Mouse (Mus musculus) liver, embryonic 14.5 days (tissue): ENCODE results near the gene Smoc1. TPM values are rescaled to one million over a fixed set of nuclear protein-coding genes. Genes with fewer than 3 reads are reported as not detected.

Source experiments
- ATAC-seq: fragments of 200-750 bp; cut with Nextera tagmentation; 2 replicates; pipeline ENCODE4 v1.8.0; 2017; ENCODE audit warnings: moderate number of reproducible peaks, mild to moderate bottlenecking, moderate library complexity; ENCODE audit not compliant: insufficient read depth
- DNase-seq, 3 experiments: peaks; one replicate each; pipeline ENCODE4 v3.0.0-alpha.2; 2012 to 2013; ENCODE audit warnings: low read depth in 3 of 3, low spot score in 3 of 3
- H3K27ac ChIP-seq: fragments of 300-500 bp; sonication (generic); 2 replicates; pipeline ENCODE4 v1.5.1; 2014; ENCODE audit warnings: moderate library complexity, mild to moderate bottlenecking, control low read depth, inconsistent platforms
- H3K27me3 ChIP-seq: fragments of 300-500 bp; sonication (generic); 2 replicates; pipeline ENCODE4 v1.6.1; 2014; ENCODE audit warnings: mild to moderate bottlenecking, low read length, moderate library complexity; ENCODE audit not compliant: control insufficient read depth, insufficient read depth
- H3K36me3 ChIP-seq: fragments of 300-500 bp; sonication (generic); replicated peaks from 2 replicates; pipeline ENCODE4 v1.6.1; 2014; ENCODE audit warnings: low read depth; ENCODE audit not compliant: control insufficient read depth, insufficient read depth
- H3K4me1 ChIP-seq, 2 experiments: fragments of 200-500 bp in 1 of 2; fragments of 300-500 bp in 1 of 2; sonication (generic) in 1 of 2; replicated peaks; 2 replicates each; pipeline ENCODE4 v1.6.1; 2012 to 2014; ENCODE audit warnings: antibody characterized with exemption in 1 of 2, inconsistent platforms in 1 of 2, low read length in 1 of 2; ENCODE audit not compliant: control insufficient read depth in 2 of 2, insufficient read depth in 2 of 2
- H3K4me2 ChIP-seq: fragments of 300-500 bp; sonication (generic); 2 replicates; pipeline ENCODE4 v1.6.1; 2014; ENCODE audit warnings: low read depth, mild to moderate bottlenecking, control low read depth, moderate library complexity
- H3K4me3 ChIP-seq, 2 experiments: fragments of 200-500 bp in 1 of 2; fragments of 300-500 bp in 1 of 2; sonication (generic) in 1 of 2; 2 replicates each; pipeline ENCODE4 v1.5.1; 2012 to 2014; ENCODE audit warnings: low read depth in 2 of 2, low read length in 2 of 2, mild to moderate bottlenecking in 2 of 2, control low read depth in 1 of 2, inconsistent platforms in 1 of 2, moderate library complexity in 1 of 2; ENCODE audit not compliant: insufficient read depth in 1 of 2
- H3K9ac ChIP-seq: fragments of 300-500 bp; sonication (generic); replicated peaks from 2 replicates; pipeline ENCODE4 v1.6.1; 2014; ENCODE audit warnings: mild to moderate bottlenecking, control low read depth, moderate library complexity
- H3K9me3 ChIP-seq: fragments of 300-500 bp; sonication (generic); 2 replicates; pipeline ENCODE4 v1.6.1; 2016; ENCODE audit warnings: low read length, mixed read lengths; ENCODE audit not compliant: control insufficient read depth
- CTCF ChIP-seq: IDR thresholded peaks from 2 replicates; pipeline ENCODE4 v1.5.1; 2016; ENCODE audit warnings: antibody characterized with exemption, low read depth, control low read depth
- EP300 ChIP-seq: IDR thresholded peaks from 2 replicates; pipeline ENCODE4 v1.6.1; 2016; ENCODE audit warnings: antibody characterized with exemption, low read depth
- WGBS: fragments of 180-500 bp; shearing (Covaris S2); extraction: QIAGEN DNeasy Blood & Tissue Kit; methylation state at CpG from one replicate; pipeline ENCODE4 v1.1.7; 2014; ENCODE audit not compliant: insufficient replicate concordance; 5-methylcytosine and 5-hydroxymethylcytosine counted together
- polyA plus RNA-seq, 2 experiments: library from polyadenylated mRNA; depleted of rRNA in 1 of 2; stranded (reverse) in 1 of 2; unstranded in 1 of 2; fragments of >200 nt; fragmentation: Nextera tagmentation in 1 of 2; extraction: Ambion mirVana in 1 of 2; gene quantifications; 2 replicates each; pipeline versions ENCODE4 v1.2.1 to v1.2.3; 2012 to 2014

Smoc1 gene
- polyA plus RNA-seq, 2 experiments, result 4.6 to 6.9 TPM

DNA sequence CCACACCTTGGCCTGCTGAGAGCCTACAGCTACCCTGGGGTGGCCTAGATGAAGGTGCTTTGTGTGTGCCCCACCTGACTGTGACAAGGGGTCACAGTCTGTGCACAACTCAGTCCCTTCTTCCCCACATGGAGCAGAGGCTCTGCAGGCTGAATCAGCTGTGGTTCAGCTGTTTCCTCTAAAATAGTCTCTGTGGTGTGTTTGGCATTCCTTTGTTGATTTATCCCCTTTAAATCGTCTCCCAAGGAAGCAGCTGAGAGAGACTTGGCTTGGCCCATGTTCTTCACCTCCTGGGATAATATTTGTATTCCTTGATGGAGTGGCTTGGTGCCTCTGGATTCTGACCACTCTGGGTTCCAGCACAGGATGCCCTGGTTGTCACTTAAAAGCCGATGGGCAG is 125.5 kb downstream of the Smoc1 start:
- TF ChIP-seq EP300, result no peak
- no peak for TF ChIP-seq CTCF
- H3K4me1 ChIP-seq, result peaks cover 0 to 6% of the 10 kb centered on the region in 2 experiments; a peak in 1 of 4 replicates
- H3K9ac ChIP-seq, result no peak overlapping the region
- no peak for DNase-seq
- H3K27me3 ChIP-seq, result no peaks in the 10 kb centered on the region
- no peaks in the 10 kb centered on the region for H3K36me3 ChIP-seq
- no peaks in the 10 kb centered on the region for H3K9me3 ChIP-seq
- H3K27ac ChIP-seq, result no peak overlapping the region
- no peak for ATAC-seq
- no peak overlapping the region for H3K4me2 ChIP-seq
- no peak overlapping the region for H3K4me3 ChIP-seq
- WGBS, result 40% methylated on average over 2 of the region's 2 CpGs

DNA sequence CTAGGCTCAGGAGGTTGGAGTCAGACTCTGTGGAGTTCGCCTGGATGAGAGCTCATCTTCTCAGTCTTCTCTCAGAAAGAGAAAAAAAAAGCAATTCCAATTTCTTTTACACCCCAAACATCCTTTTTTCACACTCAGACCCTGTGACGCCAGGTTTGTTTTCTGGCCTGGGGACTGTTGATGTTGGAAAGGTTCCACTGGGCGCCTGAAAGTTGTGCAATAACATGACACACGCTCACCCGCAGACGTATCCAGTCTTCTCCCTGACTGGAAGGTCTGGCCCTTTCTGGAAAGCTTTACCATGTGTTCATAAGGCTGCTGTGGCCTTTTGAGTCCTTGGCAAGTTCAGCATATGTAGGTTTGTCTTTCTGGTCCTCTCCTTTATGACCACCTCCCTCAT is 129.1 kb downstream of the Smoc1 start:
- no peak overlapping the region for H3K4me2 ChIP-seq
- WGBS, result 57% methylated on average over 6 of the region's 6 CpGs
- DNase-seq, result peak in 1 of 3 experiments; percentile 12
- peaks cover 0 to 6% of the 10 kb centered on the region in 2 experiments; a peak in 1 of 4 replicates for H3K4me1 ChIP-seq
- H3K4me3 ChIP-seq, result no peak overlapping the region
- H3K9ac ChIP-seq, result no peak overlapping the region
- H3K9me3 ChIP-seq, result no peaks in the 10 kb centered on the region
- no peaks in the 10 kb centered on the region for H3K27me3 ChIP-seq
- no peak overlapping the region for H3K27ac ChIP-seq
- ATAC-seq, result no peak
- TF ChIP-seq EP300, result no peak
- TF ChIP-seq CTCF, result no peak
- no peaks in the 10 kb centered on the region for H3K36me3 ChIP-seq

DNA sequence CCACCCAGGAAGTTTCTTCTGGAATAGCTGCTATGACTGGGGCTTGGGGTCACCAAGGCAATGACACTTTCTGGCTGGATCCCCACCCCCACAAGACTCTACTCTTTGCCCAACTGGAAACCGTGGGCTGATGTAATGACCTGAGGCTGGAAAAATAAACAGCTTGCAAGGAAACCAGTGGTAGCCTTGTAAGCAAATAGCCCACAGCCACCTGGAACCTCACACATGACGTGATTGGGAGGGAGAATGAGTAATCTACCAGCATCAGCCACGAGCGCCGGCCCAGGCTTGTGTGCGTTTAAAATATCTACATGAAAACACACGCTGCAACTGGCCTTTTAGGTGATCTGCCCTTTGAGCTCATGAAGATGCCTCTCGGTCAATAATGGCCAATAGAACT is 130.2 kb downstream of the Smoc1 start:
- Histone ChIP-seq H3K9me3 (no peaks in the 10 kb centered on the region), H3K9ac (no peak overlapping the region), H3K27ac (no peak overlapping the region), H3K36me3 (no peaks in the 10 kb centered on the region), H3K4me1 (peaks cover 0 to 6% of the 10 kb centered on the region in 2 experiments; a peak in 1 of 4 replicates), H3K4me3 (no peak overlapping the region), H3K4me2 (no peak overlapping the region), H3K27me3 (no peaks in the 10 kb centered on the region)
- ATAC-seq (no peak), DNase-seq (no peak)
- TF ChIP-seq EP300 (no peak), CTCF (no peak)
- WGBS, result 72% methylated on average over 8 of the region's 8 CpGs

DNA sequence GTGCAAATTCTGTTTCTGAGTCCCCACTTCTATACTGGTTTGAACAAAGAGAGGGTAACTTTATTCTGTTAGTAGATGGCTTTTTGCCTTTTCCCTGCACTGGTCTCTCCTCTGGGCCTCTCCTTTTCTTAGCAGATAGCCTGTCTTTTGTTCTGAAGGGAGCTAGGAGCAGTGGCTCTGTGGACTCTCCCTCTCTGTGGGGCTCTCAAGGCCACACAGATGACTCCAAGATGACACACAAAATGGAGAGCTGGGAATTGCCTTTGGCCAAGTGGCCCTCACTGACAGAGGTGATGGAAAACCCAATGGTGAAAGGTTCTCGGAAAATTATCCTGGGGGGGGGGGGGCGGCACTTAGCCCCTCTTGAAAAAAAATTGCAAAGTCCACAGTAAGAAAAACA is 133.3 kb downstream of the Smoc1 start:
- DNase-seq (no peak), ATAC-seq (no peak)
- Histone ChIP-seq H3K27me3 (no peaks in the 10 kb centered on the region), H3K9me3 (no peaks in the 10 kb centered on the region), H3K9ac (no peak overlapping the region), H3K27ac (no peak overlapping the region), H3K4me2 (no peak overlapping the region), H3K36me3 (no peaks in the 10 kb centered on the region), H3K4me3 (no peak overlapping the region), H3K4me1 (peaks cover 0 to 6% of the 10 kb centered on the region in 2 experiments; a peak in 1 of 4 replicates)
- no peak for TF ChIP-seq EP300
- TF ChIP-seq CTCF, result no peak
- 42% methylated on average over 2 of the region's 2 CpGs for WGBS

GRCm38 (mm10) chr12:81160425-81160824 is 133.8 kb downstream of the Smoc1 start:
- 49% methylated on average over 3 of the region's 3 CpGs for WGBS
- DNase-seq (no peak), ATAC-seq (no peak)
- Histone ChIP-seq H3K9me3 (no peaks in the 10 kb centered on the region), H3K9ac (no peak overlapping the region), H3K36me3 (no peaks in the 10 kb centered on the region), H3K4me1 (peaks cover 0 to 5% of the 10 kb centered on the region in 2 experiments; a peak in 1 of 4 replicates), H3K4me3 (no peak overlapping the region), H3K27ac (no peak overlapping the region), H3K4me2 (no peak overlapping the region), H3K27me3 (no peaks in the 10 kb centered on the region)
- no peak for TF ChIP-seq EP300
- TF ChIP-seq CTCF, result no peak
